Mouse (Mus musculus) regulatory T cell (primary cell): ENCODE measurements around the gene Slc27a4.

ENCODE experiments used
- in situ Hi-C: fragments of 300-600 bp; cut with MboI, MseI; formaldehyde crosslinking; loops from one replicate; pipeline ENCODE4 v1.15.1; 2025; ENCODE audit warnings: high pct_unique_total_duplicates

Slc27a4 gene

DNA sequence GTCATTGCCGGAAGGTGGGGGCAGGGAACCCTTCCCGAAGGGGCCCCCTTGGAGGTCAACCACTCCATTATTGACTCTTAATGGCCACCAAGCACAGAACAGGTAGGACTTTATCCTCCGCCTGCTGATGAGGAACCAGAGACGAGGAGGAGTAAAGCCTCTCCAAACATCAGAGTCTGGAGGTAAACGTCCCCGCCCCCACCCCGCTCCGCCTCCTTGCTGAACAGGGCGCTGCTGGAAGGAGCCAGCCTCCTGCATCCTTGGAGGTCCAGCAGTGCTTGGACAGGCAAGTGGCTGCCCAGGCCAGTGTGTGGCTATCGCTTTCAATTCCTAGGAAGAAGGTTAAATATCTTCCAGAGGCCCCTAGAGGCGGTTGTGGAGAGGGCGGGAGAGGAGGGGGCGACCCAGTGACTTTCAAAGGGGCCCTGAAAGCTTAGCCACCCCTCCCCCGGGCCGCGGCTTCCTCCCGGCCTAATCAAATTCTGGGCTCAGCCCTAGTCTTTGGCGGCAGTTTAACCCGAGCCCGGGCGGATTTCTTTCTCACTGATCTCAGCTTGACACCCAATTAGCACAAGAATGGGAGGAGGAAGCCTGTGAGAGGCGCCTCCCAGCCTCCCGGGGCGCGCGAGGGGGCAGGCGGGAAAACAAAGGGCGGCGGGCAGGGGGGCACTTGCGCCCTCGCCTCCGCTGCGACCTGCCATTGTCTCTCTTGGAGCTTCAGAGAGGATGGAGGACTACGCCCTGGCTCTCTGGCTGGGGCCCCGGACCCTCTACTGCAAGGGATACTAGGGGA, 17.8 kb downstream of the Slc27a4 start, which contains the start of gene Urm1:
TSS of gene Urm1 (plus strand) at position 51 of the 793 bp plus-strand sequence.
- in situ Hi-C loops = no loop called here

DNA sequence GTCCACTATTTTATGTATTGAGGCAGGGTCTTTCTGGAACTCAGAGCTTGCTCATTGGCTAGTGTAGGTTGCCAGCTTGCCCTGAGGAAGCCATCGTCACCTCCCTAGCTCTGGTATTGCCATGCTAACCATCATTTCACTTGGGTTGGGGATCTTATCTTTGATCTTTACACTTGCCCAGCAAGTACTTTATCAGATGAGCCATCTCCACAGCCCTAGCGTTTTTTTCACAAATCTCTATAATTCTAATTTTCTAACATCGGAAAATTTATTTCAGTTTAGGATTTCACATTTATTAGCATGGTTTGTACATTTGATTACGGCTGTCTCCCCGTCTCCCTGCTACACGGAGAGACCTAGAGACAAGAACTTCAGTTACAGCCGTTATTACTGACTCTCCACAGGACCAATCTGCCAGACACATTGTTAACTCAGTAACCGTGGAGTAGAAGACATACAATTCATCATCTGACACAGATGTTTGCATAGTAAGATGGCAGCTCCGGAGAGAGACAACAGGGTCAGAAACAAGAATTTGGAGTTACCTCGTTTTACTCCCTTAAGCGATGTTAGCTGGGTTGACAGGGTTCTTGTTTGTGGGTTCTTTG, 24.0 kb downstream of the Slc27a4 start:
- in situ Hi-C loops = no loop called here

DNA sequence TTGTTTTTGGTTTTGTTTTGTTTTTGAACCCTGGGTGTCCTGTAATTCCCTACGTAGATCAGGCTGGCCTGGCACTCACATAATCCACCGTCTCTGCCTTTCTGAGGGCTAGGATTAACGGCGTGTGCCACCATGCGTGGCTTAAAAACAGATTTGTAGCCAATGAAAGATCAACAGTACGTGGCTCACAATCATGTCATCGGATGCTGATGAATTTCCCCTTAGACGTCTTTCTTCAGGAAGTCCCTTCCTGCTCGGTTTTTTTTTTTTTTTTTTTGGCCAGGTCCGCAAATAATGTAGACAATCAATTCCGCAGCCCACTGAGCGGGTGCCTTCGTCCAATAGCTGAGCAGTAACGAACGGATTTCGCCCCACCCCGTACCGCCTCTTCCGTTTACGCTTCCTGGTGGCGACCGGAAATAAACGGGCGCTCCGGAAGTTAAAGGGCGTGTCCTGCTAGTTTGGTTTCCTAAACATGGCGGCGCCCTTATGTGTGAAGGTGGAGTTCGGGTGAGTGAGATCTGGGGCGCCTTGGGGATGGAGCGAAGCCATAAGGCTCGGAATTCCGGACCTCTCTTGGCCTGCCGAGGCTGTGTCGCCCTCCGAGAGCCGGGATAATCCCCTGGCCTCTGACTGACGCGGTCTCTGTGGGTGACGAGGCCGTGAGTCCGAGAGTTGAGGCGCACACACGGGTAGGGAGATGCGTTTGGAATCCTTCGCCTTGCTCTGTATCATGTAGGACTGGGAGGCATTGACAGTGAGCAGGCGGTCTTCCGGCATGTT, 24.7 kb downstream of the Slc27a4 start:
- in situ Hi-C loops = no loop called here

DNA sequence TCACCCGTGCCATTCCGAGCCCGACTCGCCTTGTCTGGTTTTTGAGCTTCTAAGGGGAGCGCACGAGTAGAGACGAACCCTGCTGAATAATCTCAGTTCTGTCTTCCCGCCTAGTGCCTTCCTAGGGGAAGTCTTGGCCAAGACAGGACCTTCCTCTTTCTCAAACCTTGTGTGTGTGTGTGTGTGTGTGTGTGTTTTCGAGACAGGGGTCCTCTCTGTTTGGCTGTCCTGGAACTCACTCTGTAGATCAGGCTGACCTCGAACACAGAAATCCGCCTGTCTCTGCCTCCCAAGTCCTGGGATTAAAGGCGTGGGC, 25.2 kb downstream of the Slc27a4 start:
- in situ Hi-C loops = no loop called here

DNA sequence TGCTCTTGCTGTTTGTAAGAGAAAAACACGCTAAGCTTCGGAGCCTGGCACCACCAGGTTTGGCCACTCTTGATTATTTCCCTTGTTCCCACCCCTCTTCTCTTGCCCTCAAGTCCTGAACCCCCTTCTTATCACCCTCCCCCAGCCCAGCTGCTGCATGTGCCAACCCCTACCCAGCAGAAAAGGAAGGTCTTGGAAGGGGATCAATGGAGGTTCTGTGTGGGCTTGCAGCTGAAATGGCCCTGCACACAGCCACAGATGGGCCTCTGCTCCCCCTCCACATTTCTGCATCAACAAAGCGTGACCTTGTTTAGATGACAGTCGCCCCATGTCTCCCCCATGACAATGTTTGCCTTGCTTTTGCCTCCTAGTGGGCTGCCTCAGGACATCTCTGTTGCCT, 28.7 kb downstream of the Slc27a4 start:
- in situ Hi-C loops = no loop called here

DNA sequence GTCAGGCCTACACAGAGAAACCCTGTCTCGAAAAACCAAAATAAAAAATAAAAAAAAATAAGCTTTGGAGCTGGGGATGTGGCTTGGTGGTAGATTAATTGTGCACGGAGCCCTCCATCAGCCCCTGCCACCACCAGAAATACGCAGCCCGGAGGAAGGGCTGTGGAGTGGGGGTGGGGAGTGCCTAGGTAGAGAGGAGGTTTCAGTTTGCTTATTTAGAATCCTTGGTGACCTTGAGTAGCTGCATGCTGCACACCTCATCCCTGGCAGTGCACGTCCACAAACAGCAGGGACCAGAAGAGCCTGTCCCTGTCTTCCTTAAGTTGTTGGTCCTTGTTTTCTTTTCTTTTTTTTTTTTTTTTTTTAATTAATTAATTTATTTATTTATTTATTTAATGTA, 31.4 kb downstream of the Slc27a4 start:
- in situ Hi-C loops = no loop called here

DNA sequence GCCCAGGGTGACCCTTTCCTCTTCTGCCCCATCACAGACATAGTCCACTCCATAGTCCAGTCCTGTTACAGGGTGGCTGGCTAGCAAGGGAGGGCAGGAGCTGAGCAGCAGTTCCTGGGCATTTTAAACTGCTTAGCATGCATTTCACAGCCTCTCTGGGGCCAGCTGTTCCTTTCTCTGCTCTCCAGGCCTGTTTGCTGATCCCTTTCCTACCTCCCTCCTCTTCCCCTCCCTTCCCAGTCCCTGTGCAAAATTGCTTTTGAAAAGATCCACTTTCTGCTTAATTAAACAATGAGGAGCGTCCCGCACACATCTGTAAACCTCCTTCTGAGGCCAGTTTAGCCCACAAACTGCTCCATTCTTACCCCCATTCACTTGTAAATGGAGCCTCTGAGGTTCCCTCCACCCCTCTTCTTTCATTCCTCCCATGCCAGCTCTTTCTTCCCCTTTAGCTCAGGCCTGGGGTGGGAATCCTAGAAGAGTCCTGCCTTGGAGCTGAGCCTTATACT, 33.0 kb downstream of the Slc27a4 start:
- in situ Hi-C loops = no loop called here

DNA sequence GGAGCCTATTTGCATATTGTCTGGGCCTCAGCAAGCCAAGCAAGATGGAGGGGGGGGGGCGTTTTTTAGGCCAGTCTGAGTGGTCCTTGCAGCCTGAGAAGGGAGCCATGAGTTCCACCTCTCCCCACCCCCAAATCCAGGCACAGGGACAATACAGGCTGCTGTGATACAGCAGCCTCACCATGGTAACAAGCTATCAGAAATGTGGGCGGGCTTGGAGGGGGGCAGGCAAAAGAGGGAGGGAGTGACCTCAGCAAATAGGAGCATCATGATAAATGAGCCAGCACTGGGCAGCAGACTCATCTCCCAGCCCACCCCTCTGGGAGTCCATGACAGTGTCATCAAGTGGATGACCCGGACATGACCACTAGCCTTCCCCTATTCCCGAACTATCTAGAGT, 37.0 kb downstream of the Slc27a4 start:
- in situ Hi-C loops = no loop called here

DNA sequence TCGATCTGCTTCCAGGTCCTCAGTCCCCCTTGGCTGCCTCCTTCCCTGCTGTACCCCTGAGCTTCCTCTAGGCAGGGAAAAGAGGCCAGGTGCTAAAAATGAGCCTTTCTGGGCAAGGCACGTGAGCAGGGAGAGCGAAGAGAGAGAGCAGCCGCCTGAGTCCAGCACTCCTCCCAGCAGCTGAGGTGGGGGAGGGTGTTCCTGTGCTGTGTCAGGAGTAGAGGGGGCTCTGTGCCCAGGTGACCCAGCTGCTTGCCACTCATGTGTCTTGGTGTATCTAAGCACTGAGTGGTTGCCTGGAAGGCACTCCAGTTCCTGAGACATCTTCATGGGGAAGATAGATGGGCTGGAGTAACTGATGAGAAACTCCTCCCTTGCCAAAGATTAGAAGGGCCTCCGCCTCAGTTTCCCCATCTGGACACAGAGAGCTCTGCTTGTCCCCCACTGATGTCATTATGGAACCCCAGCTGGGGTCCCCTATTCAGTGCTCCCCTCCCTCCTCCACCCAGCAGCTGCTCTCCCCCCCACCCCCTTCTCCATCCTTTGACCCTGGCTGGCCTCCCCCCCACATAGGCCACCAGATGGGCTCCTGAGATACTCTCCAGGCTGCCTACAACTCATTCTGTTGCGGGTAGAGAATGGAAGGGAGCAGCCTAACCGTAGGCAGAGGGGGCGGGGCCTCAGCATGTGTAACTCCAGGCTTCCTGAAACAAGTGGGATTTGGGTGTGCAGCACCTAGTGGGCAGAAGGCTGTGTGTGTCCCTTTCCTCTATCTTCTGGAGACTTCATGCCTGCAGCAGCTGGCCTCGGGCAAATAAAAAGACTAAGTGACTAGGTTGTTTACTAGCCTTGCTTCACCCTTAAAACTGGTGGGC, 41.0 kb downstream of the Slc27a4 start:
- in situ Hi-C loops = no loop called here

DNA sequence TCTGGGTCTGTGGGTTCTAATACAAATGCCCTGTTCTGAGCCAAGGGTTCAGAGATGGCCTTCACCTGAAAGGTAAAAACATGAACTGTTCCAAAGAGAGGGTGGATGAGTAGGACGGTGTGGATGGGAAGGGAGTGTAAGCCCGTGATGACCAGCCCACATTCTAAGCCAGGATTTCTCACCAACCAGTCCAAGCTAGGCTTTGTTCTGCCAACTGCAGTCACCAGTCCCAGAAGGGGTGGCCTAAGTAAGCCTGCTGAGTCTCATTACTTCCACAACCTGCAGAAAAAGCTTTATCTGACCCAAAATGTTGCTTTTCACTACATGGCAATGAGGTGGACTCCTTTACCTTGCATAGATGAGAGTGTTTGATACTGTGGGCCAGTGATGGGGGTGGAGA, 41.7 kb downstream of the Slc27a4 start:
- in situ Hi-C loops = no loop called here

DNA sequence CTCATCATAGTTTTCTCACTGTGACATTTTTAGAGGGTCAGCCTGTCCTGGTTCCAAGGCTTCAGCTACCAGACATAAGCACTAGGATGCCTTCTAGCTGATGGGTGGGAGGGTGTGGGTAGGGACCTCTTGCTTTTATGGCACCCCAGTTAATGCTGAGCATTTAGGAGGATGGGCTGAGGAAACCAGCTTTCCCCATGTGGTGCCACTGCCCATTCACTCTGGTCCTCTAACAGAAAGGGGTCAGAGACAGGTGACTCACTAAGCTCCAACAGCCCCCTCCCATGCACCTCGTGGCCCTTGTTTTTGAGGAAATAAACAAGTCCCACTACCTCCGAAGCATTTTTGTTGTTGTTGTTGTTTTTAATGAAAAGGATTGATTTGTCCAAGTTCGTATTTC, 42.2 kb downstream of the Slc27a4 start:
- in situ Hi-C loops = no loop called here

DNA sequence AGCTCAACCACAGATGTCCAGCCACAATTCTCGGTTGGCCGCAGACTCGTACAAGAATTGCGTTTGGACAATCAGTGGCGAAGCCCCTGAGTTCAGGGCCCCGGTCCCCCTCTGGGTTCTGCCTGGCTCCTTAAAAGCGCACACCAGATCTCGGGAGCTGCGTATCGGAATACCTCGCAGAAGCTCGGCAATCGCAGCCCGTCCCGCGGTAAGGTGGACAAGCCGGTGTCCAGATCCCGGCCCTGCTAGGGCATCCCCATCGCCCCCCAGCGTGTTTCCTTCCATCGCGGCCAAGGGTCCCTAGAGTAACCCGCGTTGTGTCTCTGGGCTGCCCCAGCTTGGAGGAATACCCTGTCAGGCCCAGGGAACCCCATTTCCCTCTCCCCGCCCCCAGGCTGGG, 43.2 kb downstream of the Slc27a4 start:
- in situ Hi-C loops = no loop called here

DNA sequence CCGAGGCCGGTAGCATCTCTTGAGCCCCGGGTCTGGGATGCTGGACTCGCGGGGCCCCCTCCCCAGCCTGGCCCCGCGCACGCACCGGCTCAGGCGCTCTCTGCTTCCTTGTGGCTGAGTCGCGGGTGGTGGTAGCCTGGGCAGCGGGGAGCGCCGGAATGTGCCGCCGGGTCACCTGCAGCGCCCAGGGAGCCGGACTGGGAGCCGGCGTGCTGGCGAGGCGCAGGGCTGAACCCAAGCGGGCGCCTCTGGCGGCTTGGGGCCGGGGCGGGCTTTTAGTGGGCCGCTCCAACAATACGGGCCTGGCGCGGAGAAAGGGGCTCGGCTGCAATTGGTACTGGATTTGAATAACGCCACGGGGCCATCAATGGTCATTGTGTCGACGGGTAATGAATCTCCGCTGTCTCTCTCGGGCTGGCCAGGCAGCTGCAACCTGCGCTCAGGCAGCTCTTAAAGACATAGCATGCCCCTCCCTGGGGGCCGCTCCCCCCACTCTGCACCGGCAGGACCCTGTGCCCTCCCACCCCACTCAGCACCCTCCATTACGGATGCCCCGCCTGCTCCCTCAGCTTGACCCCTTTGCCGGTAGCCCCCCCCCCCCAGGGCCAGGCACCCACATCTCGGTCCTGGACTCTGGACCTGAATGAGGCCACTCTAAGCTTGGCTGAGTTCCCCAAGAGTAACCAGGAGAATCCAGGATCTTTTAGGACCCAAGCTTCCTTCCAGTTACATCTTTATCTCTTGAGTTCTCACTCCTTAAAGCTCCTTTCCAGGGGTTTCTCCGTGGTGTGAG, 43.8 kb downstream of the Slc27a4 start:
- in situ Hi-C loops = no loop called here

DNA sequence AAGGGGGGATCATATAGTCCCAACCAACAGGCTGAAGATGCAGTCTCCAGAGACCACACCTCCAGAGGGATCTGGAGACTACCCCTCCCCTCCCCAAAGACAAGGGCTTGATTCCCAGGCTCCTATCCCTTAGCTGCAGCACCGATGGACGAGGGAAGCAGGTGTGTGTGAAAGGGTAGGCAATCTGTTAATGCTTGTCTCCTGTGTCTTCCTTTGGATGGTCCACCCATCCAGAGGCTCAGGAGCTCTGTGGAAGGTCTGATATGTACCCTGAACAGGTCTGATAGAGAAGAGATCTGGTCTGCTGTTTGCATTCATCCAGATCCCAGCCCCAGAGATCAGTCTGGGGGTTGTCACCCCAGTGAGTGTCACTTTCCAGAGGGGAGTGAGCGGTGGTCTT, 44.5 kb downstream of the Slc27a4 start:
- in situ Hi-C loops = no loop called here

DNA sequence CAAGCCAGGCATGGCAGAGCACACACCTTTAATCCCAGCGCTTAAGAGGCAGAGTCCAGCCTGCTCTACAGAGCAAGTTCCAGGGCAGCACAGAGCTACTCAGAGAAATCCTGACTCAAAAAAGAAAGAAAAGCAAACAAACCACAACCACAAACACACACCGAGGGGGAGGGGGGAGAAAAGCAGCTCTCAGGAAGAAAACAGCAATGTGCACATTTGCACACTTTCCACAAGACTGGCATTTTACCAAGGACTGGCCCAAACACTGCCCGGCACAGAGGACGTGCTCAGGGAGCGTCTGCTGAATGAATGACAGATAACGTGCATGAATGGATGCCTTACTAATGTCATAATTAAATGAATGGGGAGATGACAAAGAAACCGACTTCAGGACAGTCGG, 46.6 kb downstream of the Slc27a4 start:
- in situ Hi-C loops = no loop called here

DNA sequence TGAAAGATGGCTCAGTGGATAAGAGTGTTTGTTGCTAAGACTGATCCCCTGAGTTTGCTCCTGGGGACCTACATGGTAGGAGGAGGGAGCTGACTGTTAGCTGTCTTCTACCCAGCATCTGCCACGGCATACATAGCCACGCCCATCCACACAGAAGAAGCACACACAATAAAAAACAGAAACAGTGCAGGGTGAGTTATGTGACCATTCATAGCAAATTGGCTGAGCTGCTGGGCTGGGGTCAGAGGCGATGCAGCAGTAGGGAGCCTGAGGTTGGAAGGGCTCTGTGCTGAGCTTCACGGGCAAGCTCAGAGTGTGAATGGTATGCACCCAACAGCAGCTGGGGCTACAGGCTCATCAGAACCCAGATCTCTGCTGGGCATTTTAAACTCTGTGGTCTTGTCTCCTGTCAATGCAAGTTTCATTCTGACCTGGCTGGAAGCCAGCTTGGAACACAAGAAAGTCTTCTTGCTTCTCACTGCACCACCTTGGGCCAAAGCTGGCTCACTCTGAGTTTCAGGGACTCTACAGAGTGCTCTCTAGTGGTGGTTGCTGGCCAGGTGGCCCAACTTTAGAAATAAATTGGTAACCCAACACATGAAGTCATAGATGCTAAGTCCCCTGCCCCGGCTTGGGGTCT, 47.5 kb downstream of the Slc27a4 start:
- in situ Hi-C loops = loop anchor here (25.0 kb wide), 1 partner anchor 1788 kb away; no protein-coding TSS in a partner anchor

DNA sequence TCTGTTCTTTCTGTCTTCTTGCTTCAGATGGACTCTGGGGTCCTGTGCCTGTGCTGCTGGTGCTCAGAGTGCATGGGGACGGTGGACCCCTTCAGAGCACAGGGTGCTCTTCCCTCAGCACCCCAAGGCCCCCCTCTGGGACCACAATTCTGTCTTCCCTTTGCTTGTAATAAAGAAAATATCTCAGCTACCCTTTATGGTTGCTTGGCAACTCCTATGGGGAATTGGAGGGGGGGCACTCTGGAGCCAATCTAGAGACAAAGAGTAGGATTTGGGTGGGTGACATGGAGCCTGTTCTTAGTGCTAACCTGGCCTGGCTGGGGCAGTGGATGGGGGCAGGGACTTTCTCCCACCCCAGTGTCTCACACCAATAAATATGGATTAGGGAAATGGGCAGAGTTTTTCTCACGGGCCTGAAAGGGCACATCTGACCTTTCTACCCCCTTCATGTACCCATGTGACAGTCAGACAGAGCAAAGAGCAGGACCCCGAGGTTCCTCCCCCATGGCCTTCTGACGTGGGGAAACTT, 50.6 kb downstream of the Slc27a4 start:
- in situ Hi-C loops = loop anchor here (25.0 kb wide), 1 partner anchor 1791 kb away; no protein-coding TSS in a partner anchor

DNA sequence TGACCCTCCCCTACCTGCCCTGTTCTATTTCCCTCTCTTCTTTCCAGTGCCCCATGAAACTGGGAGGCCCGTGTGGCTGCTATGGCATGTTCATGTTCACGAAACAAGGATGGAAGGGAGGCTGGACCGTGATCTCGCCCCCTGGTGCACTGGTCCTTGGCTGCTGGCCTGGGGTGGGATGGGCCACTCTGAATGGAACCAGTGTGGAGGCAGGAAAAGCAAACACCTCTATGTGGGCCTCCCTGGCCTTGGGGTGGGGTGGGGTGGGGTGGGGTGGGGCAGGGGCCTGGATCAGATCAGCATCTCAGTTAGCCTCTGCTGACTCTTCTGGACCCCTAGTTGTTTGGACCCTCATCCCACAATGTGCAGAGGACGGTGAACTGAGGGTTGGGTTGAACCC, 51.3 kb downstream of the Slc27a4 start:
- in situ Hi-C loops = loop anchor here (25.0 kb wide), 1 partner anchor 1791 kb away; no protein-coding TSS in a partner anchor

DNA sequence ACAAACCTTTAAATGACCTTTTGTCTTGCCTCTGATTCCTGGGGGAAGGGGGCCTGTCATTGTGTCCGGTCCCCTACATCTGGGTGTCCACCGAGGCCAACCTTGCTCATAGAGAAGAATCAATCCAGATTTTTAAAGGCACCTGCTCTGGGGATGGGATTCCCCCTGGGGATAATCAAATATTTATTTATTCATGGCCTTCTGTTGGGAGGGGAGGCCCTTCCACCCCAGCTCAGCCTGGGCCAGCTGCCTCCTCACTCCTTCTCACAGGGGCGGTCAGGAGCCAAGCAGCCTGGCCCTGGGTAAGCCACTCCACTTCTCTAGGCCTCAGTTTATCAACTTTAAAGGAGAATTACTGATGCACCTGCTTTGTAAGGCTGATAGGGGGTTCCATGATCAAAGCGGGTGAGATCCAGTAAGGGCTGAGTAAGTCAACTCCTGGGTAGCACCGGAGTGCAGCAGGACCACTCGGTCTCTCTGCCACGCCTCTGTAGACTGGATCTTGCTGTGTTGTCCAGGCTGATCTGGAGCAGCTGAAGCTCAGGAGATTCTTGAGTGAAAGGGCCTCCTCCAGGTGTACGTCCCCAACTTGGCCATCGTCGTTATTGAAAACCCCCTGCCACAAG, 53.3 kb downstream of the Slc27a4 start:
- in situ Hi-C loops = loop anchor here (5.0 to 25.0 kb wide), 2 partner anchors 88 to 1793 kb away; no protein-coding TSS in a partner anchor
